Mouse (Mus musculus): ENCODE measurements around the gene Hspb8.

GRCm38 (mm10) chr5:116434976-116435850, 12.5 kb upstream of the Hspb8 start:
- TF ChIP-seq CTCF (IDR thresholded peaks at IDR 0.05; ENCODE audit: low read depth) (no peak), EP300 (IDR thresholded peaks at IDR 0.05; ENCODE audit: low read depth) (no peak)
